Mouse (Mus musculus) embryonic fibroblast, embryonic 13.5 days (primary cell): ENCODE results near the gene Palm3.

Experiments used
- CTCF ChIP-seq: IDR thresholded peaks from 2 replicates; pipeline ENCODE4 v1.5.1; 2011; ENCODE audit warnings: mild to moderate bottlenecking, control low read depth, low read length, moderate library complexity, borderline replicate concordance; ENCODE audit not compliant: insufficient read depth
- POLR2A ChIP-seq: IDR thresholded peaks from 2 replicates; pipeline ENCODE4 v1.6.1; 2011; ENCODE audit warnings: low read depth, mild to moderate bottlenecking, control low read depth, low read length, moderate library complexity

- TF ChIP-seq POLR2A (no peak), CTCF (no peak)
Measured at GRCm38 (mm10) chr8:83994030-83994429, 27.2 kb upstream of the Palm3 start.
